Mouse (Mus musculus) embryonic facial prominence, embryonic 12.5 days (tissue): ENCODE results near the gene Phf11a. TPM values are rescaled to one million over a fixed set of nuclear protein-coding genes. Genes with fewer than 3 reads are reported as not detected.
"Not testable (repeated sequence)": the region's sequence is repeated elsewhere in the genome, so short reads cannot be mapped to it uniquely, and the experiment has no call there.

ENCODE experiments used
- ATAC-seq: fragments of 200-750 bp; cut with Nextera tagmentation; 2 replicates; pipeline ENCODE4 v1.8.0; 2017; ENCODE audit not compliant: insufficient number of reproducible peaks, insufficient read depth, low FRiP score, low TSS enrichment
- H3K27ac ChIP-seq: fragments of 300-500 bp; sonication (generic); 2 replicates; pipeline ENCODE4 v1.5.1; 2016; ENCODE audit warnings: mild to moderate bottlenecking
- H3K27me3 ChIP-seq: fragments of 300-500 bp; sonication (generic); 2 replicates; pipeline ENCODE4 v1.6.1; 2016; ENCODE audit warnings: mild to moderate bottlenecking, moderate library complexity
- H3K36me3 ChIP-seq: fragments of 300-500 bp; sonication (generic); 2 replicates; pipeline ENCODE4 v1.6.1; 2016; ENCODE audit warnings: mild to moderate bottlenecking
- H3K4me1 ChIP-seq: fragments of 300-500 bp; sonication (generic); 2 replicates; pipeline ENCODE4 v1.6.1; 2016
- H3K4me2 ChIP-seq: fragments of 300-500 bp; sonication (generic); replicated peaks from 2 replicates; pipeline ENCODE4 v1.6.1; 2016; ENCODE audit warnings: mild to moderate bottlenecking, moderate library complexity
- H3K4me3 ChIP-seq: fragments of 300-500 bp; sonication (generic); 2 replicates; pipeline ENCODE4 v1.5.1; 2016; ENCODE audit warnings: mild to moderate bottlenecking
- H3K9ac ChIP-seq: fragments of 300-500 bp; sonication (generic); 2 replicates; pipeline ENCODE4 v1.6.1; 2016; ENCODE audit warnings: mild to moderate bottlenecking, moderate library complexity
- H3K9me3 ChIP-seq: fragments of 300-500 bp; sonication (generic); 2 replicates; pipeline ENCODE4 v1.6.1; 2016; ENCODE audit warnings: mild to moderate bottlenecking, moderate library complexity
- WGBS: fragments of 180-500 bp; shearing (Covaris S2); methylation state at CpG from one replicate; pipeline ENCODE4 v1.1.7; 2016; 5-methylcytosine and 5-hydroxymethylcytosine counted together
- polyA plus RNA-seq: library from polyadenylated mRNA; unstranded; fragments of >200 nt; fragmentation: Nextera tagmentation; extraction: Ambion mirVana; gene quantifications from 2 replicates; pipeline ENCODE4 v1.2.1, GENCODE M21; 2016

Phf11a gene
- 0.32 TPM in 1 of 2 replicates, not detected in the other for polyA plus RNA-seq

DNA sequence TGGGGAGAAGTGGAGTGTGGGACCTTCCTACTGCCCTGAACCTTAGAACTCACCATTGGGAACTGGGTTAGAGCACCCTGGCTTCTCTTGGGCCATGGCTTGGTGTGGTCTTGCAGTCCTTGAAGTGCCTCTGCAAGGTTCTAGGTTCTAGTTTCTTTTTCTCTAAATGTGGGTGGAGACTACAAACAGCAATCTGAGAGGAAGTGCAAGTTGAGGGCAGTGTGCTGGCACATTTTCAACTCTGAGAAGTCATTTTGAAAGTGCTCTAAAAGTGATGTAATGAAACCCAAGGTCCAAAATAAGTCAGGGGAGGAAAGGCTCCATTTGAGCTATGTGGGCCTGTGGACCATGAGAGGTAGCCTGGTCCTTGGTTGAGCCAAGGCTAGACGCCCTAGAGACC lies at the start of gene Phf11a:
Gene Phf11a (minus strand): TSS at position 132 of the 400 bp plus-strand sequence.
- WGBS, result 33% methylated on average over 1 of the region's 1 CpGs
- not testable (repeated sequence) for H3K9me3 ChIP-seq, ATAC-seq, H3K27me3 ChIP-seq, H3K4me2 ChIP-seq, H3K4me1 ChIP-seq, H3K9ac ChIP-seq, H3K4me3 ChIP-seq, H3K36me3 ChIP-seq, H3K27ac ChIP-seq

DNA sequence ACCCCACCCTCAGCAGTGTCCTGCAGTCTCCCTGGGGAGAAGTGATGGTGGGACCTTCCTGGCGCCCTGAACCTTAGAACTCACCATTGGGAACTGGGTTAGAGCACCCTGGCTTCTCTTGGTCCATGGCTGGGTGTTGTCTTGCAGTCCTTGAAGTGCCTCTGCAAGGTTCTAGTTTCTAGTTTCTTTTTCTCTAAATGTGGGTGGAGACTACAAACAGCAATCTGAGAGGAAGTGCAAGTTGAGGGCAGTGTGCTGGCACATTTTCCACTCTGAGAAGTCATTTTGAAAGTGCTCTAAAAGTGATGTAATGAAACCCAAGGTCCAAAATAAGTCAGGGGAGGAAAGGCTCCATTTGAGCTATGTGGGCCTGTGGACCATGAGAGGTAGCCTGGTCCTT lies 43.9 kb upstream of the Phf11a start, which contains the start of gene Phf11b:
Gene Phf11b (minus strand): TSS at position 163 of the 400 bp plus-strand sequence.
- WGBS, result 79% methylated on average over 1 of the region's 1 CpGs
- not testable (repeated sequence) for H3K4me2 ChIP-seq, H3K27me3 ChIP-seq, H3K4me1 ChIP-seq, H3K9me3 ChIP-seq, H3K9ac ChIP-seq, H3K36me3 ChIP-seq, ATAC-seq, H3K4me3 ChIP-seq, H3K27ac ChIP-seq

DNA sequence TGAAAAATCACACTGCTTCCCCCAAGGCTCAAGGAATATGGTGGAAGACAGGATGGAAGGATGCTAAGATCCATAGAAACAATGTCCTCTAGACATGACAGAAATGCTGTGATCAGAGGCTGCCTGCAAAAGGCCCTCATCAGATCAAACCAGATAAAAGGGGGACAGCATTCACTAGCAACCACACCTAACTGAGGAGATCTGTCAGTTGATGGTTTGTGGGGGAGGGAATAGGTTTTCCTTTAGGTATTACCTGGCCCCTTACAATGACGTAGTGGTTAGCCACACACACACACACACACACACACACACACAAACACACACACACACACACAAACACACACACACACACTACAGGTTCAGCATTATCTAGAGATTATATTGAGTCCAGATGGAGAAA lies 42.2 kb upstream of the Phf11a start:
- WGBS, result 100% methylated on average over 1 of the region's 1 CpGs
- H3K4me3 ChIP-seq, result no peak overlapping the region
- no peaks in the 10 kb centered on the region for H3K27me3 ChIP-seq
- H3K9me3 ChIP-seq, result no peaks in the 10 kb centered on the region
- no peak overlapping the region for H3K27ac ChIP-seq
- H3K9ac ChIP-seq, result no peak overlapping the region
- no peak overlapping the region for H3K4me2 ChIP-seq
- ATAC-seq, result no peak
- no peaks in the 10 kb centered on the region for H3K36me3 ChIP-seq
- H3K4me1 ChIP-seq, result no peaks in the 10 kb centered on the region

- not testable (repeated sequence) for H3K4me1 ChIP-seq, H3K4me2 ChIP-seq, H3K9ac ChIP-seq, ATAC-seq, H3K4me3 ChIP-seq, H3K27me3 ChIP-seq, H3K9me3 ChIP-seq, H3K27ac ChIP-seq, H3K36me3 ChIP-seq
- 84% methylated on average over 3 of the region's 3 CpGs for WGBS
Observed at GRCm38 (mm10) chr14:59336056-59336455, 38.7 kb upstream of the Phf11a start.

DNA sequence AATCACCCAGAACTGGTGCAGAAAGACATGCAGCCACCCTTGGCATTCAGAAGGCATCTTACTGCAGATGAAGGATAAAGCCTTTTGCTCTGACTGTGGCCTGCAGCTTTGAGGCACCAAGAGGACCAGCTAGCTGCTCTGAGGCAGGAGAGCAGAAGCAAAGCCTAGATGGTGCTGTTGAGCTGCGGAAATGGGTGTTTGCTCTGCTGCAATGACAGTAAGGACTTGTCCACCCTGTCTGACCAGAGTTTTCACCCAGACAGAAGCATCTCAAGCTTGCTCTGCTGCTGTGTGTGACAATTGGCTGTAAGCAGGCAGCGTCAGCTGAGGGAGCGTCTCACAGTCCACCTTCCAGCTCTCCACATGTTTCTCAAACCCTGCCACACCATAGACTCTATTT lies 33.2 kb upstream of the Phf11a start:
- 40% methylated on average over 3 of the region's 3 CpGs for WGBS
- H3K4me1 ChIP-seq, H3K9me3 ChIP-seq, H3K4me2 ChIP-seq, H3K36me3 ChIP-seq, H3K27ac ChIP-seq, H3K27me3 ChIP-seq, H3K9ac ChIP-seq, ATAC-seq, H3K4me3 ChIP-seq: not testable (repeated sequence)

GRCm38 (mm10) chr14:59319970-59320369 lies 22.6 kb upstream of the Phf11a start:
- WGBS, result 66% methylated on average over 6 of the region's 6 CpGs

DNA sequence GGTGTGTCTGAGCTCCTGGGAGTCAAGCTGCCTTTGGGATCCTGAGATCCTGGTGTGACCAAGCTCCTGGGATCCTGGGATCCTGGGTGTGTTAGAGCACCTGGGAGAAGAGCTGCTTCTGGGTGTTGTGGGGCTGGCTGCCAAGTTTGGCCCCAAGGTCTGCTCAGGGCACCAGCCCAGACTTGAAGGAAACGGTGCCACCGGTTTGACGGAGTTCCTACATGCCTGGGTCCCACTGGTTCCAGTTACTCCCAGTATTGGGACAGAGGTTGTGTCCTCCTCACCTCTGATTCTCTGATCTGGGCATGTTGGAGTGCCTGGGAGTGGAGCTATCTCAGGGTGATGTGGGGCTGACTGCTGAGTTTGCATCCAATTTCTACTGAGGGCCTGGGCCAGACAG lies 21.7 kb upstream of the Phf11a start:
- H3K9ac ChIP-seq, H3K4me2 ChIP-seq, H3K4me3 ChIP-seq, ATAC-seq, H3K36me3 ChIP-seq, H3K27me3 ChIP-seq, H3K27ac ChIP-seq, H3K4me1 ChIP-seq, H3K9me3 ChIP-seq: not testable (repeated sequence)
- WGBS, result 96% methylated on average over 3 of the region's 3 CpGs

More at GRCm38 (mm10) chr14:59319970-59320369, 22.6 kb upstream of the Phf11a start:
- H3K4me3 ChIP-seq, H3K4me2 ChIP-seq, H3K9me3 ChIP-seq, H3K27ac ChIP-seq, H3K9ac ChIP-seq, H3K27me3 ChIP-seq, H3K4me1 ChIP-seq, H3K36me3 ChIP-seq, ATAC-seq: not testable (repeated sequence)

DNA sequence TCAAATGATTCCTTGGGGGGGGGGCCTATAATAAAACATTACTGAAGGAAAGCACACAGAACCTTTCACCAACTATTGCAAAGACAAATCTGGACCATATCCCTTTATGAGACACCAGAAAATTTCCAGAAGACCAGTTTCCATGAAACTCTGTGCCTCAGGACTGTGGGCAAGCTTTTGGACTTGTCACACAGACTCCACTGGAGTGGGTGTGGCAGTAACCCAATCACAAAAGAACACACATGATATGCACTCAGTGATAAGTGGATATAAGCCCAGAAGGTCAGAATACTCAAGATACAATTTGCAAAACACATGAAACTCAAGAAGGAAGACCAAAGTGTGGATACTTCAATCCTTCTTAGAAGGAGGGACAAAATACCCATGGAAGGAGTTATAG lies 5.6 kb downstream of the Phf11a start:
- H3K9me3 ChIP-seq, H3K27ac ChIP-seq, H3K36me3 ChIP-seq, H3K4me3 ChIP-seq, H3K27me3 ChIP-seq, H3K9ac ChIP-seq, H3K4me2 ChIP-seq, H3K4me1 ChIP-seq, ATAC-seq: not testable (repeated sequence)

DNA sequence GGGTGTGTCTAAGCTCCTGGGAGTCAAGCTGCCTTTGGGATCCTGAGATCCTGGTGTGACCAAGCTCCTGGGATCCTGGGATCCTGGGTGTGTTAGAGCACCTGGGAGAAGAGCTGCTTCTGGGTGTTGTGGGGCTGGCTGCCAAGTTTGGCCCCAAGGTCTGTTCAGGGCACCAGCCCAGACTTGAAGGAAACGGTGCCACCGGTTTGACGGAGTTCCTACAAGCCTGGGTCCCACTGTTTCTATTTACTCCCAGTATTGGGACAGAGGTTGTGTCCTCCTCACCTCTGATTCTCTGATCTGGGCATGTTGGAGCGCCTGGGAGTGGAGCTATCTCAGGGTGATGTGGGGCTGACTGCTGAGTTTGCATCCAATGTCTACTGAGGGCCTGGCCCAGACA lies 22.4 kb downstream of the Phf11a start:
- H3K27me3 ChIP-seq, ATAC-seq, H3K4me1 ChIP-seq, H3K9ac ChIP-seq, H3K36me3 ChIP-seq, H3K4me3 ChIP-seq, H3K9me3 ChIP-seq, H3K4me2 ChIP-seq, H3K27ac ChIP-seq: not testable (repeated sequence)
- 79% methylated on average over 4 of the region's 4 CpGs for WGBS

DNA sequence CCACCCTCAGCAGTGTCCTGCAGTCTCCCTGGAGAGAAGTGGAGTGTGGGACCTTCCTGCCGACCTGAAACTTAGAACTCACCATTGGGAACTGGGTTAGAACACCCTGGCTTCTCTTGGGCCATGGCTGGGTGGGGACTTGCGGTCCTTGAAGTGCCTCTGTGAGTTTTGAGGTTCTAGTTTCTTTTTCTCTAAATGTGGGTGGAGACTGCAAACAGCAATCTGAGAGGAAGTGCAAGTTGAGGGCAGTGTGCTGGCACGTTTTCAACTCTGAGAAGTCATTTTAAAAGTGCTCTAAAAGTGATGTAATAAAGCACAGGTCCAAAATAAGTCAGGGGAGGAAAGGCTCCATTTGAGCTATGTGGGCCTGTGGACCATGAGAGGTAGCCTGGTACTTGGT lies 37.3 kb downstream of the Phf11a start, which contains the start of gene Gm6904:
Gene Gm6904 (minus strand): TSS at position 161 of the 400 bp plus-strand sequence.
- no peak within 1 kb of the TSS for H3K4me3 ChIP-seq
- ATAC-seq, result no peak
- WGBS, result 82% methylated on average over 3 of the region's 3 CpGs
- no peaks in the 10 kb centered on the region for H3K9me3 ChIP-seq
- H3K4me1 ChIP-seq, result no peaks in the 10 kb centered on the region
- H3K27me3 ChIP-seq, result no peaks in the 10 kb centered on the region
- no peak within 1 kb of the TSS for H3K9ac ChIP-seq
- H3K36me3 ChIP-seq, result no peaks in the 10 kb centered on the region
- H3K4me2 ChIP-seq, result no peak within 1 kb of the TSS
- no peak within 1 kb of the TSS for H3K27ac ChIP-seq

DNA sequence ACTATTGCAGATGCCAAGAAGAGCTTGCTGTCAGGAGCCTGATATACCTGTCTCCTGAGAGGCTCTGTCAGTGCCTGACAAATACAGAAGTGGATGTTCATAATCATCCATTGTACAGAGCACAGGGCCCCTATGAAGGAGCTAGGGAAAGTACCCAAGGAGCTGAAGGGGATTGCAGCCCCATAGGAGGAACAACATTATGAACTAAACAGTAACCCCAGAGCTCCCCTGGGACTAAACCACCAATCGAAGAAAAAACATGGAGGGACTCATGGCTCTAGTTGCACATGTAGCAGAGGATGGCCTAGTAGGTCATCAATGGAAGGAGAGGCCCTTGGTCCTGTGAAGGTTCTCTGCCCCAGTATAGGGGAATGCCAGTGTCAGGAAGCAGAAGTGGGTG lies 41.5 kb downstream of the Phf11a start:
- H3K4me1 ChIP-seq, H3K4me2 ChIP-seq, H3K36me3 ChIP-seq, H3K9me3 ChIP-seq, H3K9ac ChIP-seq, H3K27ac ChIP-seq, ATAC-seq, H3K27me3 ChIP-seq, H3K4me3 ChIP-seq: not testable (repeated sequence)
- 78% methylated on average over 1 of the region's 1 CpGs for WGBS

DNA sequence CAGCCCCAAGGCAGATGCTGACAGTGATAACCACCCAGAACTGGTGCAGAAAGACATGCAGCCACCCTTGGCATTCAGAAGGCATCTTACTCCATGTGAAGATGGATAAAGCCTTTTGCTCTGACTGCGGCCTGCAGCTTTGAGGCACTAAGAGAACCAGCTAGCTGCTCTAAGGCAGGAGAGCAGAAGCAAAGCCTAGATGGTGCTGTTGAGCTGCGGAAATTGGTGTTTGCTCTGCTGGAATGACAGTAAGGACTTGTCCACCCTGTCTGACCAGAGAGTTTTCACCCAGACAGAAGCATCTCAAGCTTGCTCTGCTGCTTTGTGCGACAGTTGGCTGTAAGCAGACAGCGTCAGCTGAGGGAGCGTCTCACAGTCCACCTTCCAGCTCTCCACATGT lies 47.0 kb downstream of the Phf11a start:
- not testable (repeated sequence) for H3K27me3 ChIP-seq, H3K27ac ChIP-seq, H3K36me3 ChIP-seq, H3K4me2 ChIP-seq, H3K4me1 ChIP-seq, H3K4me3 ChIP-seq, H3K9me3 ChIP-seq, ATAC-seq, H3K9ac ChIP-seq
- WGBS, result 61% methylated on average over 5 of the region's 5 CpGs

GRCm38 (mm10) chr14:59233635-59234034 lies 63.7 kb downstream of the Phf11a start:
- peaks cover 89% of the 10 kb centered on the region for H3K36me3 ChIP-seq
- H3K4me2 ChIP-seq, result no peak overlapping the region
- H3K4me3 ChIP-seq, result no peak overlapping the region
- H3K27me3 ChIP-seq, result no peaks in the 10 kb centered on the region
- H3K9me3 ChIP-seq, result peaks cover under 1% of the 10 kb centered on the region; the same call in 1 of the 2 replicates
- H3K27ac ChIP-seq, result no peak overlapping the region
- H3K4me1 ChIP-seq, result no peaks in the 10 kb centered on the region
- 94% methylated on average over 9 of the region's 9 CpGs for WGBS
- no peak overlapping the region for H3K9ac ChIP-seq
- no peak for ATAC-seq
